Mouse (Mus musculus) small intestine, adult 2 months (tissue): Measurements from ENCODE around the gene 4930535I16Rik. TPM values are rescaled to one million over a fixed set of nuclear protein-coding genes. Genes with fewer than 3 reads are reported as not detected.
A peak's percentile ranks its signal among the peaks of the same experiment; 100 is the strongest.

Source experiments
- H3K27ac ChIP-seq: fragments of 200-500 bp; 2 replicates; pipeline ENCODE4 v1.5.1; 2012; ENCODE audit warnings: low read depth, low read length, control low read depth, inconsistent platforms; ENCODE audit not compliant: insufficient read depth
- H3K27me3 ChIP-seq: fragments of 200-500 bp; 2 replicates; pipeline ENCODE4 v1.6.1; 2012; ENCODE audit warnings: mild to moderate bottlenecking, moderate library complexity, low read length, inconsistent platforms; ENCODE audit not compliant: control insufficient read depth, insufficient read depth
- H3K36me3 ChIP-seq: fragments of 200-500 bp; 2 replicates; pipeline ENCODE4 v1.6.1; 2012; ENCODE audit warnings: mild to moderate bottlenecking, low read length, control low read depth, inconsistent platforms; ENCODE audit not compliant: control insufficient read depth, insufficient read depth
- H3K4me1 ChIP-seq: fragments of 200-500 bp; 2 replicates; pipeline ENCODE4 v1.6.1; 2012; ENCODE audit warnings: low read length, inconsistent platforms, mixed read lengths; ENCODE audit not compliant: control insufficient read depth, insufficient read depth, insufficient read length
- H3K4me3 ChIP-seq: fragments of 200-500 bp; 2 replicates; pipeline ENCODE4 v1.5.1; 2012; ENCODE audit warnings: low read depth, mild to moderate bottlenecking, control low read depth, inconsistent platforms, low read length, moderate library complexity
- CTCF ChIP-seq: fragments of 200-500 bp; IDR thresholded peaks from 2 replicates; pipeline ENCODE4 v1.5.1; 2012; ENCODE audit warnings: low read depth, mild to moderate bottlenecking, control low read depth, inconsistent platforms, low read length, moderate library complexity, mixed read lengths; ENCODE audit not compliant: insufficient replicate concordance, insufficient read length; ENCODE audit errors: extremely low read depth
- POLR2A ChIP-seq: fragments of 200-500 bp; IDR thresholded peaks from 2 replicates; pipeline ENCODE4 v1.6.1; 2012; ENCODE audit warnings: low read depth, mild to moderate bottlenecking, control low read depth, inconsistent platforms, low read length, moderate library complexity
- WGBS: fragments of 180-500 bp; shearing (Covaris S2); methylation state at CpG from one replicate; pipeline ENCODE4 v1.1.7; 2018; 5-methylcytosine and 5-hydroxymethylcytosine counted together
- polyA plus RNA-seq: library from polyadenylated mRNA; depleted of rRNA; stranded (reverse); fragments of >200 nt; gene quantifications from 2 replicates; pipeline ENCODE4 v1.2.3, GENCODE M21; 2012; rRNA removed

The 4930535I16Rik gene
- polyA plus RNA-seq, result 1.0 TPM in 1 of 2 replicates, not detected in the other

- under 1% methylated on average over 62 of the region's 63 CpGs for WGBS
- TF ChIP-seq POLR2A (no peak), CTCF (no peak)
- peak within 1 kb of the TSS; percentile 85 for H3K27ac ChIP-seq
- no peaks in the 10 kb centered on the region for H3K27me3 ChIP-seq
- peaks cover 21% of the 10 kb centered on the region for H3K36me3 ChIP-seq
- H3K4me1 ChIP-seq, result peaks cover 4% of the 10 kb centered on the region
- H3K4me3 ChIP-seq, result peak within 1 kb of the TSS; percentile 94
These were observed at the start of gene 4930535I16Rik for GRCm38 (mm10) chr4:123917548-123918140. TSS of gene 4930535I16Rik (minus strand) at chr4:123918022.

- H3K4me3 ChIP-seq, result no peak overlapping the region
- H3K27ac ChIP-seq, result no peak overlapping the region
- H3K4me1 ChIP-seq, result no peaks in the 10 kb centered on the region
- TF ChIP-seq POLR2A, result no peak
- no peak for TF ChIP-seq CTCF
- no peaks in the 10 kb centered on the region for H3K36me3 ChIP-seq
- 64% methylated on average over 9 of the region's 9 CpGs for WGBS
- H3K27me3 ChIP-seq, result no peaks in the 10 kb centered on the region
These were observed 44.9 kb upstream of the 4930535I16Rik start for GRCm38 (mm10) chr4:123962721-123963120.

GRCm38 (mm10) chr4:123960955-123961354 lies 43.1 kb upstream of the 4930535I16Rik start:
- TF ChIP-seq POLR2A, result no peak
- no peak for TF ChIP-seq CTCF
- Histone ChIP-seq H3K4me1 (no peaks in the 10 kb centered on the region), H3K27me3 (no peaks in the 10 kb centered on the region), H3K4me3 (no peak overlapping the region), H3K27ac (no peak overlapping the region), H3K36me3 (no peaks in the 10 kb centered on the region)
- WGBS, result 17% methylated on average over 4 of the region's 4 CpGs

- Histone ChIP-seq H3K4me1 (no peaks in the 10 kb centered on the region), H3K4me3 (no peak overlapping the region), H3K36me3 (no peaks in the 10 kb centered on the region), H3K27ac (no peak overlapping the region), H3K27me3 (no peaks in the 10 kb centered on the region)
- 22% methylated on average over 4 of the region's 4 CpGs for WGBS
- TF ChIP-seq CTCF (no peak), POLR2A (no peak)
These were observed 40.1 kb upstream of the 4930535I16Rik start for GRCm38 (mm10) chr4:123957891-123958290.

- no peaks in the 10 kb centered on the region for H3K36me3 ChIP-seq
- no peaks in the 10 kb centered on the region for H3K4me1 ChIP-seq
- 49% methylated on average over 4 of the region's 4 CpGs for WGBS
- H3K27ac ChIP-seq, result no peak overlapping the region
- no peak overlapping the region for H3K4me3 ChIP-seq
- no peaks in the 10 kb centered on the region for H3K27me3 ChIP-seq
- TF ChIP-seq POLR2A, result no peak
- TF ChIP-seq CTCF, result no peak
These were observed 39.6 kb upstream of the 4930535I16Rik start for GRCm38 (mm10) chr4:123957492-123957808.

GRCm38 (mm10) chr4:123956703-123957491 lies 39.1 kb upstream of the 4930535I16Rik start:
- Histone ChIP-seq H3K27ac (no peak overlapping the region), H3K36me3 (no peaks in the 10 kb centered on the region), H3K4me1 (no peaks in the 10 kb centered on the region), H3K27me3 (no peaks in the 10 kb centered on the region), H3K4me3 (no peak overlapping the region)
- peak; percentile 62 for TF ChIP-seq CTCF
- no peak for TF ChIP-seq POLR2A
- WGBS, result 4% methylated on average over 31 of the region's 31 CpGs

GRCm38 (mm10) chr4:123952059-123952458 lies 34.2 kb upstream of the 4930535I16Rik start:
- H3K36me3 ChIP-seq, result no peaks in the 10 kb centered on the region
- H3K4me1 ChIP-seq, result peaks cover 2% of the 10 kb centered on the region; the same call in 1 of the 2 replicates
- no peak for TF ChIP-seq POLR2A
- TF ChIP-seq CTCF, result no peak
- no peak overlapping the region for H3K4me3 ChIP-seq
- no peaks in the 10 kb centered on the region for H3K27me3 ChIP-seq
- 20% methylated on average over 8 of the region's 8 CpGs for WGBS
- H3K27ac ChIP-seq, result no peak overlapping the region
